Mouse (Mus musculus) olfactory bulb, adult 2 months (tissue): Measurements from ENCODE around the gene Mus81.

ENCODE experiments used
- CTCF ChIP-seq: fragments of 200-500 bp; IDR thresholded peaks from 2 replicates; pipeline ENCODE4 v1.5.1; 2012; ENCODE audit warnings: low read depth, mild to moderate bottlenecking, low read length, moderate library complexity; ENCODE audit not compliant: insufficient read depth
- POLR2A ChIP-seq: fragments of 200-500 bp; IDR thresholded peaks from 2 replicates; pipeline ENCODE4 v1.6.1; 2012; ENCODE audit warnings: mild to moderate bottlenecking, low read depth, low read length, moderate library complexity; ENCODE audit not compliant: insufficient read depth

DNA sequence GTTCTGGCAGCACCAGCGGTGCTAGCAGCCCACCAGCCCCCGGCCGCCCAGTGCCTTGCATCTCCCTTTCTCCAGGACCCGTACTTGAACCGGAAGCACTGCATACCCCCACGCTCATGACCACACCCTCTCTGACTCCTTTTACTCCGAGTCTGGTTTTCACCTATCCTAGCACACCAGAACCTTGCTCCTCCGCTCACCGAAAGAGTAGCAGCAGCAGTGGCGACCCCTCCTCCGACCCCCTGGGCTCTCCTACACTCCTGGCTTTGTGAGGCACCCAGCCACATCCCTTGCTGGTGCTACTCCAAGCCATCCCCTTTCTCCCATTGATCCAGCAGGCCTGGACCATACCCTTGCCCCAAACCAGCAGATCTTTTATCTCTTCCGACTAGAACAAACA is 33.2 kb downstream of the Mus81 start:
- TF ChIP-seq CTCF = no peak
- TF ChIP-seq POLR2A = no peak
